Mouse (Mus musculus) embryonic facial prominence, embryonic 15.5 days (tissue): ENCODE measurements around the gene Fbrsl1. TPM values are rescaled to one million over a fixed set of nuclear protein-coding genes. Genes with fewer than 3 reads are reported as not detected.

Experiments
- ATAC-seq: fragments of 200-750 bp; cut with Nextera tagmentation; 2 replicates; pipeline ENCODE4 v1.8.0; 2017; ENCODE audit warnings: low read depth, moderate TSS enrichment; ENCODE audit not compliant: insufficient number of reproducible peaks, low FRiP score, low TSS enrichment
- H3K27ac ChIP-seq: fragments of 300-500 bp; sonication (generic); replicated peaks from 2 replicates; pipeline ENCODE4 v1.5.1; 2015; ENCODE audit warnings: mild to moderate bottlenecking, inconsistent platforms
- H3K27me3 ChIP-seq: fragments of 300-500 bp; sonication (generic); 2 replicates; pipeline ENCODE4 v1.6.1; 2015; ENCODE audit warnings: inconsistent platforms
- H3K36me3 ChIP-seq: fragments of 300-500 bp; sonication (generic); 2 replicates; pipeline ENCODE4 v1.6.1; 2015; ENCODE audit warnings: mild to moderate bottlenecking, inconsistent platforms
- H3K4me1 ChIP-seq: fragments of 300-500 bp; sonication (generic); 2 replicates; pipeline ENCODE4 v1.6.1; 2015; ENCODE audit warnings: inconsistent platforms
- H3K4me2 ChIP-seq: fragments of 300-500 bp; sonication (generic); replicated peaks from 2 replicates; pipeline ENCODE4 v1.6.1; 2015; ENCODE audit warnings: mild to moderate bottlenecking, inconsistent platforms
- H3K4me3 ChIP-seq: fragments of 300-500 bp; sonication (generic); replicated peaks from 2 replicates; pipeline ENCODE4 v1.5.1; 2015; ENCODE audit warnings: mild to moderate bottlenecking, inconsistent platforms
- H3K9ac ChIP-seq: fragments of 300-500 bp; sonication (generic); 2 replicates; pipeline ENCODE4 v1.6.1; 2015; ENCODE audit warnings: inconsistent platforms
- H3K9me3 ChIP-seq: fragments of 300-500 bp; sonication (generic); replicated peaks from 2 replicates; pipeline ENCODE4 v1.6.1; 2016; ENCODE audit warnings: inconsistent platforms
- WGBS: fragments of 180-500 bp; shearing (Covaris S2); methylation state at CpG from one replicate; pipeline ENCODE4 v1.1.7; 2015; 5-methylcytosine and 5-hydroxymethylcytosine counted together
- polyA plus RNA-seq: library from polyadenylated mRNA; unstranded; fragments of >200 nt; fragmentation: Nextera tagmentation; extraction: Ambion mirVana; gene quantifications from 2 replicates; pipeline ENCODE4 v1.2.1, GENCODE M21; 2015

Gene Fbrsl1
- polyA plus RNA-seq, 1 experiment from 2014 or later, result 15.1 TPM

DNA sequence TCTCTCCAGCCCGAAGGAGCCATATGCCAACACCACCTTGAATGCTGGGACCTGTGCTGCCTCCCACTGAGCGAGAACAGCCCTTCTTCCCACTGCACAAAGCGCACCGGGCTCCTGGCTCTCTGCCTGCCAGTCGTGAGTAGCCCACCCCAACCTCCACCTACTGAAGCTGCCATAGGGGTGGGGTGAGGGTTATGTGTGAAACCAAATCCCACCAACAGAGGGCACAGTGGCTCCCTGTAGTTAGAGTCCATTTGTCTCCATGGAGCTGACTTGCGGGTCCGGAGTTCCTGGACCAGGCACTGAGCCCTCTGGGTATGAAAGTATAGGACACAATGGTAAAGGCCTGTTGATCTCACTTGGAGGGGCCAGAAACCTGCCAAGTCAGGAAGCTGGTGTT lies 93.6 kb downstream of the Fbrsl1 start:
- no peaks in the 10 kb centered on the region for H3K36me3 ChIP-seq
- H3K9ac ChIP-seq, result no peak overlapping the region

DNA sequence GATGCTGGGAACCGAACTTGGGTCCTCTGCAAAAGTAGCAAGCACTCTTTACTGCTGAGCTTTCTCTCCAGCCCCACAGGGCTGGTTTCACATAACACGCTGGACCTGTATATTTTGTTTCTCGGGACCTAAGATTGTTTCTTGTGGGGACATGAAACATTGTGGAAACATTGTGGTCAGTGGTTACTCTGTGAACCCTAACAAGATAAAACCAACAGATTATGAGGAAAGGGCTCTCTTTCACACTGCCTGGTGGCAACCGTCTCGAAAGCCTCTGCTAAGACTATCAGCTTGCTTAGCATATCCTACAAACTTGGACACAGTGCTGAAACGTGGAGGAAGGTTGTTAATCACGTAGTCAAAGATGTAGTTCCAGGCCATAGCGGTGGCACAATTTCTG lies 101.3 kb downstream of the Fbrsl1 start:
- no peak for ATAC-seq
- Histone ChIP-seq H3K36me3 (no peaks in the 10 kb centered on the region), H3K27ac (no peak overlapping the region), H3K9ac (no peak overlapping the region), H3K27me3 (peaks cover 18% of the 10 kb centered on the region), H3K4me3 (no peak overlapping the region), H3K4me1 (peaks cover 13% of the 10 kb centered on the region), H3K9me3 (no peaks in the 10 kb centered on the region), H3K4me2 (no peak overlapping the region)
- WGBS, result 80% methylated on average over 8 of the region's 8 CpGs

More for the DNA sequence above, 93.6 kb downstream of the Fbrsl1 start:
- no peak for ATAC-seq
- peaks cover 2% of the 10 kb centered on the region; the same call in 1 of the 2 replicates for H3K27me3 ChIP-seq
- 16% methylated on average over 7 of the region's 7 CpGs for WGBS
- no peak overlapping the region for H3K4me3 ChIP-seq
- 0 out of 2 replicates have a peak, but pooled peaks cover 4% of the 10 kb centered on the region for H3K4me1 ChIP-seq
- no peak overlapping the region for H3K27ac ChIP-seq
- no peaks in the 10 kb centered on the region for H3K9me3 ChIP-seq
- no peak overlapping the region for H3K4me2 ChIP-seq

DNA sequence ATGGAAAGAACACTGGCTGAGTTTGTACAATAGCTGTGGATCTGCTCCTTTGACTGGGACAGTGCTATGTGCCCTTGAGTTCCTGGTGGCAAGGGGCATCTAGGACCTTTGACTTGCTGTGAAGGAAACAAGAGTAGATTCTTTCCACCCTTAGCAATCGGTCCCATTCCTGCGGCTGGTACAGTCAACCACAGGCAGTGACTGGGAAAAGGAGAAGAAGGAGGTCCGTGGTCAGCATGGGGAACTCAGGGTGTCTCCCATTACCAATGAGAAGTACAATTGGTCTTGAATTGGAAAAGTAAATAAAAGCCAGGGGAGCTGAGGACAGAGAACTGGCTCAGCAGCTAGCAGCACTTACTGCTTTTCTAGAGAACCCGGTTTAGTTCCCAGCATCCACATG lies 102.8 kb downstream of the Fbrsl1 start:
- peaks cover 14% of the 10 kb centered on the region for H3K4me1 ChIP-seq
- 69% methylated on average over 4 of the region's 4 CpGs for WGBS
- no peaks in the 10 kb centered on the region for H3K9me3 ChIP-seq
- ATAC-seq, result no peak
- H3K9ac ChIP-seq, result no peak overlapping the region
- H3K36me3 ChIP-seq, result no peaks in the 10 kb centered on the region
- no peak overlapping the region for H3K4me2 ChIP-seq
- H3K27me3 ChIP-seq, result peaks cover 27% of the 10 kb centered on the region
- no peak overlapping the region for H3K27ac ChIP-seq
- no peak overlapping the region for H3K4me3 ChIP-seq

DNA sequence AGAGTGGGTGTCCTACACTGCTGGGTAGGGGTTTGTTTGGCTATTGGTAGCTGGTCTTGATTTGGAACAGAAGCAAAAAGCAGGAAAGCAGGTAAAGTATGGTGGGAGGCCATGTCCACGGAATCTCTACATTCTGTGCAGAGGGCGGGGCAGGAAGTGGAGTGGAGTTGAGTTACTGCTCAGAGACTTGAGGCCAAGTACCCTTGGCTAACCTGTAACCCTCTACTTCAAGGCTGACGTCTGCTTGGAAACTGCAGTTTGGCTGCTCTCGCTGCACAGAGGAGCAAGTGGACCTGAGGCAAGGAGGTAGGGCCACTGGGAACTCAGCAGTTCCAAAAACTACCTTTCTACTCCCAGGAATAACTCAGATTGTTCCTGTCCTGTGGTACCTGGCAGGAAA lies 103.8 kb downstream of the Fbrsl1 start, which contains the start of gene Lrcol1:
TSS of gene Lrcol1 (plus strand) at position 207 of the 400 bp plus-strand sequence.
- Histone ChIP-seq H3K4me1 (peaks cover 14% of the 10 kb centered on the region), H3K27ac (no peak within 1 kb of the TSS), H3K27me3 (peaks cover 27% of the 10 kb centered on the region), H3K9ac (no peak within 1 kb of the TSS), H3K4me2 (peak within 1 kb of the TSS; percentile 98; the same call in 1 of the 2 replicates), H3K4me3 (no peak within 1 kb of the TSS), H3K36me3 (no peaks in the 10 kb centered on the region), H3K9me3 (no peaks in the 10 kb centered on the region)
- no peak for ATAC-seq
- WGBS, result 60% methylated on average over 4 of the region's 4 CpGs

DNA sequence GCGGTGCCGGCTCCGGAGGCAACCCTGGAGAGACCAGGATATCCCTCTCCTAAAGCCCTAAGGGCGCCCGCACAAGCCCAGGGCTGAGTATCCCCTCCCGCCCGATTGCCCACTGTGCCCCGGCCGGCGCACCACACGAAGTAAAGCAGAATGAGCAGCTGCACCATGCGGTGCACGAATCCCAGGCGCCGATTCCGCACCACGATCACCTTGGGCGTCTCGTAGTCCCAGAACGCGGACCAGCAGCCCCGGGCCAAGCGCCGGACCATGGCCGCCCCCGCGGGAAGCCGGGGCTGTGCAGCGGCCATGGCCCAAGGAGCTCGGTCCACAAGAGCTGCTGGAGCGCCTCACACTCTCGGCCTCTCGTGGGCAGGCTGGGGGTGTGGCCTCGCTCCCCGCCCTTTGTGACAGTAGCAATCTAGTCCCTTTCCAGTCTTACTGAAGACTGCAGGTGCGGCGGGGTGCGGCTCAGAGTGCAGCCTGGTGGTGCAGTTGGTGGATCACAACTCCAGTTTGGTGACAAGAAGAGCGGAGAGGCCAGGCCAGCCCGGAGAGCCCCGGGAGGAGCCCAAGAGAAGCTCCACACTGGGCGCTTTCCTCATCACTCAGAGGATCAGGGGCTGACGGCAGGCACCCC lies 105.5 kb downstream of the Fbrsl1 start, which contains the start of gene P2rx2:
TSS of gene P2rx2 (minus strand) at position 565 of the 637 bp plus-strand sequence.
- WGBS, result 1% methylated on average over 43 of the region's 43 CpGs
- H3K9ac ChIP-seq, result peak within 1 kb of the TSS; percentile 37
- H3K27ac ChIP-seq, result no peak within 1 kb of the TSS
- peaks cover 23% of the 10 kb centered on the region for H3K4me1 ChIP-seq
- peak; percentile 41; the same call in 1 of the 2 replicates for ATAC-seq
- peaks cover under 1% of the 10 kb centered on the region; the same call in 1 of the 2 replicates for H3K36me3 ChIP-seq
- no peaks in the 10 kb centered on the region for H3K9me3 ChIP-seq
- peak within 1 kb of the TSS; percentile 98 for H3K4me2 ChIP-seq
- H3K27me3 ChIP-seq, result peaks cover 27% of the 10 kb centered on the region
- H3K4me3 ChIP-seq, result peak within 1 kb of the TSS; percentile 50

DNA sequence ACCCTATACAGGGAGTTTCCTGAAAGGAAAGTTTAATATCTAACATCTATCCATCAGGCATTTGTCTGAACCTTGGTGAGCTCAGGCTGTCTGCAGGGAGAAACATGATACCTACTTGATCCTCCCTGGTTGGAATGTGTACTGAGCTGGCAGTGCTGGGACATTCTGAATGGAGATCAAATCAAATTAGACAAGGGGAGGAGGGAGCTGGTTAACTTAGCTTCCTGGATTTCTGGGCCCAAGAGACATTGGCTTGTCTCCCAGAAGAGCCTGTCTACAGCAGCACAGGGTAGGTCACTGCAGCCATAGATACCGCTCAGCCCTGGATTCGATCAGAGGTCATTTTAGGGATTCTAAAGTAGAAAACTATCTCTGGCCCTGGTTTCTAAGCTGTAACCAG lies 109.5 kb downstream of the Fbrsl1 start:
- no peak overlapping the region for H3K4me2 ChIP-seq
- peaks cover 40% of the 10 kb centered on the region for H3K36me3 ChIP-seq
- H3K4me1 ChIP-seq, result peaks cover 23% of the 10 kb centered on the region
- H3K9me3 ChIP-seq, result no peaks in the 10 kb centered on the region
- no peak overlapping the region for H3K4me3 ChIP-seq
- peaks cover 24% of the 10 kb centered on the region for H3K27me3 ChIP-seq
- WGBS, result 54% methylated on average over 2 of the region's 2 CpGs
- ATAC-seq, result peak; percentile 18; the same call in 1 of the 2 replicates
- H3K27ac ChIP-seq, result no peak overlapping the region; the same call in 1 of the 2 replicates
- no peak overlapping the region for H3K9ac ChIP-seq

DNA sequence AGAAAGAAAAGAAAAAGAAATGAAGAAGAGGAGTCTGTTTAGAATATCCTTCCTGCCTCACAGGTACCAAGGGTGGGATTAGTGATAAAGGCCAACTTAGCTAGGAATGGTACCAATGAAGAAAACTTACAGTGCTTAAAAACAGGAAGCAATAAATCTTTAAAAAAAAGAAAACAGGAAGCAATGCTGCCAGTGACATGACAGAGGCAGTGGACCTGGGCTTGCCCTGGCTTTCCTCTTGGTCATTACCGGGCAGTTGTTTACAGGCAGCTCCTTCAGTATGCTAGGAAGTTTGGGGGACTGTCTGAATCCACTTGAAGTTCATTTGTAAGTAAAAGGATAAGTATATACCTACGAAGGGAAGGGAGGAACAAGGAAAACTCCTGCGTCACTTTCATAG lies 117.8 kb downstream of the Fbrsl1 start:
- Histone ChIP-seq H3K4me2 (no peak overlapping the region), H3K27ac (no peak overlapping the region), H3K36me3 (peaks cover 67% of the 10 kb centered on the region), H3K9ac (no peak overlapping the region), H3K9me3 (no peaks in the 10 kb centered on the region), H3K27me3 (no peaks in the 10 kb centered on the region), H3K4me1 (no peaks in the 10 kb centered on the region), H3K4me3 (no peak overlapping the region)
- no peak for ATAC-seq
- WGBS, result 85% methylated on average over 3 of the region's 3 CpGs

DNA sequence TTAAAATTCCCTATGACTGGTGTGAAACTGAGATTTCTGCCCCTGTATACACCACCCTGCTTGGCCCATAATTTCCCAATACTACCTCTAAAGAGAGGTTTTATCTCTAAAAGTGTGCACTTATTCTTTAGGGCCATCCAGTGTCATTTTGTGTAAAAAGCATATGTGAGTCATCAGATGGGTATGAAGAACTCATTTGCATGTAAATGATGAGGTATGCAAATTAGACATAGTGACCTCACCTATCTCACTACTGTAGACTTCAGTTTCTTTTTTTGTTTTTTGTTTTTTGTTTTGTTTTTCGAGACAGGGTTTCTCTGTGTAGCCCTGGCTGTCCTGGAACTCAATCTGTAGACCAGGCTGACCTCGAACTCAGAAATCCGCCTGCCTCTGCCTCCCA lies 135.2 kb downstream of the Fbrsl1 start:
- Histone ChIP-seq H3K9me3 (no peaks in the 10 kb centered on the region), H3K4me2 (no peak overlapping the region), H3K9ac (no peak overlapping the region), H3K27ac (no peak overlapping the region), H3K4me1 (no peaks in the 10 kb centered on the region), H3K36me3 (peaks cover 52% of the 10 kb centered on the region), H3K27me3 (no peaks in the 10 kb centered on the region), H3K4me3 (no peak overlapping the region)
- WGBS, result 87% methylated on average over 3 of the region's 3 CpGs
- no peak for ATAC-seq

Other genes with a start within 250 kb of the Fbrsl1 start
- gene Ankle2, start 217.5 kb downstream of the Fbrsl1 start, polyA plus RNA-seq, result 26.6 and 28.2 TPM in 2 replicates
- gene Pgam5, start 178.6 kb downstream of the Fbrsl1 start, polyA plus RNA-seq, result 57.9 and 59.2 TPM in 2 replicates
- gene Pxmp2, start 162.3 kb downstream of the Fbrsl1 start, polyA plus RNA-seq, result 4.9 and 6.6 TPM in 2 replicates
- gene Pole, start 162.2 kb downstream of the Fbrsl1 start, polyA plus RNA-seq, result 21.4 and 21.7 TPM in 2 replicates
- 1.2 and 2.7 TPM in 2 replicates for gene P2rx2, start 105.3 kb downstream of the Fbrsl1 start, polyA plus RNA-seq
- gene Lrcol1, start 103.8 kb downstream of the Fbrsl1 start, polyA plus RNA-seq, result not detected in 2 replicates
- 1.6 and 1.7 TPM in 2 replicates for gene Galnt9, start 95.9 kb upstream of the Fbrsl1 start, polyA plus RNA-seq
- 44.0 and 48.4 TPM in 2 replicates for gene Noc4l, start 204.9 kb upstream of the Fbrsl1 start, polyA plus RNA-seq
- 24.6 and 25.6 TPM in 2 replicates for gene Ddx51, start 204.9 kb upstream of the Fbrsl1 start, polyA plus RNA-seq